Mouse (Mus musculus): Measurements from ENCODE around the gene Msrb1. TPM values are rescaled to one million over a fixed set of nuclear protein-coding genes. Genes with fewer than 3 reads are reported as not detected.

The Msrb1 gene
- polyA plus RNA-seq (2016; fragmentation: Nextera tagmentation; extraction: Ambion mirVana) = 19.2 and 20.5 TPM in 2 replicates

GRCm38 (mm10) chr17:24736330-24737051 is at the start of gene Msrb1:
TSS of gene Msrb1 (plus strand) at chr17:24736642.
- Histone ChIP-seq H3K4me1 (peaks cover 22% of the 10 kb centered on the region), H3K9me3 (replicated peaks) (no peaks in the 10 kb centered on the region), H3K27ac (replicated peaks) (peak within 1 kb of the TSS; percentile 81), H3K36me3 (0 out of 2 replicates have a peak, but pooled peaks cover 6% of the 10 kb centered on the region), H3K27me3 (ENCODE audit: low read depth, poor library complexity, severe bottlenecking) (no peaks in the 10 kb centered on the region), H3K4me3 (peak within 1 kb of the TSS; percentile 57)
- 1% methylated on average over 29 of the region's 29 CpGs for WGBS
- DNase-seq (ENCODE audit: low spot score) = peak; percentile 95

GRCm38 (mm10) chr17:24687146-24687595 is 49.3 kb upstream of the Msrb1 start:
- Histone ChIP-seq H3K4me1 (peaks cover 31% of the 10 kb centered on the region), H3K4me3 (peak overlapping the region; percentile 44), H3K9me3 (replicated peaks) (no peaks in the 10 kb centered on the region), H3K27me3 (ENCODE audit: low read depth, poor library complexity, severe bottlenecking) (peaks cover 63% of the 10 kb centered on the region), H3K36me3 (peaks cover 8% of the 10 kb centered on the region), H3K27ac (replicated peaks) (0 out of 2 replicates have a peak overlapping the region, but pooled peaks have one; percentile 4)
- 2% methylated on average over 25 of the region's 25 CpGs for WGBS
- peak; percentile 47 for DNase-seq (ENCODE audit: low spot score)

GRCm38 (mm10) chr17:24687599-24687998 is 48.8 kb upstream of the Msrb1 start:
- Histone ChIP-seq H3K9me3 (replicated peaks) (no peaks in the 10 kb centered on the region), H3K36me3 (peaks cover 8% of the 10 kb centered on the region), H3K4me3 (peak overlapping the region; percentile 44), H3K27ac (replicated peaks) (0 out of 2 replicates have a peak overlapping the region, but pooled peaks have one; percentile 4), H3K27me3 (ENCODE audit: low read depth, poor library complexity, severe bottlenecking) (peaks cover 67% of the 10 kb centered on the region), H3K4me1 (peaks cover 31% of the 10 kb centered on the region)
- WGBS = 20% methylated on average over 23 of the region's 23 CpGs
- DNase-seq (ENCODE audit: low spot score) = no peak

- under 1% methylated on average over 55 of the region's 55 CpGs for WGBS
- peaks cover 36% of the 10 kb centered on the region for H3K4me1 ChIP-seq
- peaks cover 23% of the 10 kb centered on the region for H3K36me3 ChIP-seq
- H3K9me3 ChIP-seq (replicated peaks) = no peaks in the 10 kb centered on the region
- peak within 1 kb of the TSS; percentile 81 for H3K4me3 ChIP-seq
- H3K27me3 ChIP-seq (ENCODE audit: low read depth, poor library complexity, severe bottlenecking) = peaks cover 68% of the 10 kb centered on the region
- peak; percentile 55 for DNase-seq (ENCODE audit: low spot score)
- peak within 1 kb of the TSS; percentile 80 for H3K27ac ChIP-seq (replicated peaks)
Observed at GRCm38 (mm10) chr17:24689251-24690081, 47.0 kb upstream of the Msrb1 start, which contains the start of gene Syngr3. TSS of gene Syngr3 (minus strand) at chr17:24689955.

- H3K36me3 ChIP-seq = peaks cover 23% of the 10 kb centered on the region
- peaks cover 50% of the 10 kb centered on the region for H3K27me3 ChIP-seq (ENCODE audit: low read depth, poor library complexity, severe bottlenecking)
- WGBS = 91% methylated on average over 5 of the region's 5 CpGs
- H3K4me1 ChIP-seq = peaks cover 50% of the 10 kb centered on the region
- no peaks in the 10 kb centered on the region for H3K9me3 ChIP-seq (replicated peaks)
- H3K4me3 ChIP-seq = no peak overlapping the region; the same call in 1 of the 2 replicates
- no peak for DNase-seq (ENCODE audit: low spot score)
- no peak overlapping the region for H3K27ac ChIP-seq (replicated peaks)
Observed at GRCm38 (mm10) chr17:24692385-24692784, 44.1 kb upstream of the Msrb1 start.

GRCm38 (mm10) chr17:24695326-24696010 is 41.0 kb upstream of the Msrb1 start:
- Histone ChIP-seq H3K36me3 (peaks cover 35% of the 10 kb centered on the region), H3K9me3 (replicated peaks) (no peaks in the 10 kb centered on the region)
- WGBS = 8% methylated on average over 51 of the region's 51 CpGs

GRCm38 (mm10) chr17:24696011-24696697 is 40.3 kb upstream of the Msrb1 start, which contains the start of the genes Gfer and Noxo1:
TSS of gene Gfer (minus strand) at chr17:24696156.
TSS of gene Noxo1 (plus strand) at chr17:24696234.
- H3K27me3 ChIP-seq (ENCODE audit: low read depth, poor library complexity, severe bottlenecking) = peaks cover 16% of the 10 kb centered on the region
- peaks cover 41% of the 10 kb centered on the region for H3K36me3 ChIP-seq
- peak; percentile 89 for DNase-seq (ENCODE audit: low spot score)
- H3K4me3 ChIP-seq = peak within 1 kb of the TSS; percentile 88
- H3K4me1 ChIP-seq = peaks cover 31% of the 10 kb centered on the region
- H3K9me3 ChIP-seq (replicated peaks) = no peaks in the 10 kb centered on the region
- WGBS = under 1% methylated on average over 76 of the region's 76 CpGs
- H3K27ac ChIP-seq (replicated peaks) = peak within 1 kb of the TSS; percentile 92

More at GRCm38 (mm10) chr17:24695326-24696010, 41.0 kb upstream of the Msrb1 start:
- no peak for DNase-seq (ENCODE audit: low spot score)
- Histone ChIP-seq H3K4me3 (peak overlapping the region; percentile 88), H3K27ac (replicated peaks) (peak overlapping the region; percentile 92), H3K4me1 (peaks cover 31% of the 10 kb centered on the region), H3K27me3 (ENCODE audit: low read depth, poor library complexity, severe bottlenecking) (peaks cover 23% of the 10 kb centered on the region)

- H3K27me3 ChIP-seq (ENCODE audit: low read depth, poor library complexity, severe bottlenecking) = peaks cover 3% of the 10 kb centered on the region; the same call in 1 of the 2 replicates
- H3K9me3 ChIP-seq (replicated peaks) = no peaks in the 10 kb centered on the region
- no peak overlapping the region for H3K27ac ChIP-seq (replicated peaks)
- no peak for DNase-seq (ENCODE audit: low spot score)
- H3K4me3 ChIP-seq = no peak overlapping the region
- 20% methylated on average over 5 of the region's 5 CpGs for WGBS
- peaks cover 31% of the 10 kb centered on the region for H3K4me1 ChIP-seq
- H3K36me3 ChIP-seq = peaks cover 48% of the 10 kb centered on the region
Observed at GRCm38 (mm10) chr17:24697985-24698384, 38.5 kb upstream of the Msrb1 start.

- Histone ChIP-seq H3K9me3 (replicated peaks) (no peaks in the 10 kb centered on the region), H3K27me3 (ENCODE audit: low read depth, poor library complexity, severe bottlenecking) (peaks cover 3% of the 10 kb centered on the region; the same call in 1 of the 2 replicates), H3K36me3 (peaks cover 49% of the 10 kb centered on the region), H3K4me1 (peaks cover 31% of the 10 kb centered on the region), H3K27ac (replicated peaks) (no peak overlapping the region), H3K4me3 (no peak overlapping the region)
- 67% methylated on average over 9 of the region's 9 CpGs for WGBS
- no peak for DNase-seq (ENCODE audit: low spot score)
Observed at GRCm38 (mm10) chr17:24698715-24699114, 37.7 kb upstream of the Msrb1 start.

- Histone ChIP-seq H3K4me3 (no peak overlapping the region), H3K9me3 (replicated peaks) (no peaks in the 10 kb centered on the region), H3K27ac (replicated peaks) (no peak overlapping the region), H3K27me3 (ENCODE audit: low read depth, poor library complexity, severe bottlenecking) (peaks cover 3% of the 10 kb centered on the region; the same call in 1 of the 2 replicates), H3K36me3 (peaks cover 51% of the 10 kb centered on the region), H3K4me1 (peaks cover 26% of the 10 kb centered on the region)
- no peak for DNase-seq (ENCODE audit: low spot score)
- 86% methylated on average over 2 of the region's 2 CpGs for WGBS
Observed at GRCm38 (mm10) chr17:24699473-24699872, 37.0 kb upstream of the Msrb1 start.

- H3K27ac ChIP-seq (replicated peaks) = no peak overlapping the region
Observed at GRCm38 (mm10) chr17:24701251-24701650, 35.2 kb upstream of the Msrb1 start.

More at GRCm38 (mm10) chr17:24701251-24701650, 35.2 kb upstream of the Msrb1 start:
- H3K27me3 ChIP-seq (ENCODE audit: low read depth, poor library complexity, severe bottlenecking) = peaks cover 3% of the 10 kb centered on the region; the same call in 1 of the 2 replicates
- peaks cover 68% of the 10 kb centered on the region for H3K36me3 ChIP-seq
- H3K4me1 ChIP-seq = peaks cover 21% of the 10 kb centered on the region
- no peak overlapping the region for H3K4me3 ChIP-seq
- H3K9me3 ChIP-seq (replicated peaks) = no peaks in the 10 kb centered on the region
- no peak for DNase-seq (ENCODE audit: low spot score)
- WGBS = 90% methylated on average over 9 of the region's 9 CpGs
